Mouse (Mus musculus): ENCODE results near the gene Ric8a. TPM values are rescaled to one million over a fixed set of nuclear protein-coding genes. Genes with fewer than 3 reads are reported as not detected.

The Ric8a gene
- polyA plus RNA-seq, 1 experiment from 2014 or later: 62.5 TPM

GRCm38 (mm10) chr7:140844905-140845665 is 11.7 kb upstream of the Ric8a start, which contains the start of gene Scgb1c1:
Gene Scgb1c1 (plus strand): TSS chr7:140845547.
- H3K4me1 ChIP-seq (ENCODE audit: control insufficient read depth, insufficient read depth, low read length): no peaks in the 10 kb centered on the region
- H3K4me2 ChIP-seq (ENCODE audit: low read depth, low read length): no peak within 1 kb of the TSS
- H3K9ac ChIP-seq (ENCODE audit: low read length): no peak within 1 kb of the TSS
- no peaks in the 10 kb centered on the region for H3K36me3 ChIP-seq (ENCODE audit: control insufficient read depth, insufficient read depth, low read length)
- no peak within 1 kb of the TSS for H3K27ac ChIP-seq (ENCODE audit: low read length)
- no peaks in the 10 kb centered on the region; the same call in none of the 2 replicates for H3K27me3 ChIP-seq (ENCODE audit: control insufficient read depth, insufficient read depth, low read length)
- H3K4me3 ChIP-seq (replicated peaks; ENCODE audit: low read length): no peak within 1 kb of the TSS
- WGBS: 26% methylated on average over 14 of the region's 14 CpGs
- peak; percentile 79 for ATAC-seq (ENCODE audit: insufficient read depth, low FRiP score)
- no peaks in the 10 kb centered on the region for H3K9me3 ChIP-seq (replicated peaks; ENCODE audit: control insufficient read depth, low read length)

DNA sequence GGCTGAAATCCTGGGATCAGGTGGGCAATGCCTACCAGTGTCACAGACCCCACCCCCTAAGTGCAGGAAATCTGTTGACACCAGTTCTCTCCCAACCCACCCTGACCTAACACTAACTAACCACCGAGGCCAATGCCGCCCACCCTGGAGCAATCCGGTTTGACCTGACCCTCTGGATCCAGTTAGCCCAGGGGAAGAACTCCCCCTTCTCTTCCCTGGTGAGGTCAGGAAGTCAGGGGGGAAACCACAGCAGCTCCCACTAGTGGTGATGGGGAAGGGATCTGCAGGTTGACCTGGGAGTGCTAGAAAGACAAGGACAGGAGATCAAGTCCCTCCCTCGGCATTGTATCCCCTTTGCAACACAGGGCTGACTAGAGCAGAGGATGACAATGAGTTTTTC is 11.1 kb upstream of the Ric8a start:
- no peaks in the 10 kb centered on the region for H3K4me1 ChIP-seq (ENCODE audit: control insufficient read depth, insufficient read depth, low read length)
- no peak overlapping the region for H3K4me3 ChIP-seq (replicated peaks; ENCODE audit: low read length)
- no peaks in the 10 kb centered on the region for H3K9me3 ChIP-seq (replicated peaks; ENCODE audit: control insufficient read depth, low read length)
- 66% methylated on average over 4 of the region's 4 CpGs for WGBS
- no peak overlapping the region for H3K4me2 ChIP-seq (ENCODE audit: low read depth, low read length)
- no peaks in the 10 kb centered on the region for H3K36me3 ChIP-seq (ENCODE audit: control insufficient read depth, insufficient read depth, low read length)
- H3K27ac ChIP-seq (ENCODE audit: low read length): no peak overlapping the region
- no peak for ATAC-seq (ENCODE audit: insufficient read depth, low FRiP score)
- no peaks in the 10 kb centered on the region; the same call in none of the 2 replicates for H3K27me3 ChIP-seq (ENCODE audit: control insufficient read depth, insufficient read depth, low read length)
- H3K9ac ChIP-seq (ENCODE audit: low read length): no peak overlapping the region

- Histone ChIP-seq H3K9ac (ENCODE audit: low read length) (no peak overlapping the region), H3K4me3 (replicated peaks; ENCODE audit: low read length) (no peak overlapping the region), H3K27ac (ENCODE audit: low read length) (no peak overlapping the region), H3K9me3 (replicated peaks; ENCODE audit: control insufficient read depth, low read length) (no peaks in the 10 kb centered on the region), H3K4me1 (ENCODE audit: control insufficient read depth, insufficient read depth, low read length) (no peaks in the 10 kb centered on the region), H3K36me3 (ENCODE audit: control insufficient read depth, insufficient read depth, low read length) (peaks cover 4% of the 10 kb centered on the region; the same call in 1 of the 2 replicates), H3K4me2 (ENCODE audit: low read depth, low read length) (no peak overlapping the region), H3K27me3 (ENCODE audit: control insufficient read depth, insufficient read depth, low read length) (no peaks in the 10 kb centered on the region; the same call in 1 of the 2 replicates)
- 80% methylated on average over 10 of the region's 10 CpGs for WGBS
- no peak for ATAC-seq (ENCODE audit: insufficient read depth, low FRiP score)
These were observed 10.1 kb upstream of the Ric8a start for GRCm38 (mm10) chr7:140846676-140847075.

- Histone ChIP-seq H3K36me3 (ENCODE audit: control insufficient read depth, insufficient read depth, low read length) (peaks cover 9% of the 10 kb centered on the region; the same call in 1 of the 2 replicates), H3K4me3 (replicated peaks; ENCODE audit: low read length) (no peak within 1 kb of the TSS), H3K9ac (ENCODE audit: low read length) (peak within 1 kb of the TSS; percentile 0), H3K4me2 (ENCODE audit: low read depth, low read length) (no peak within 1 kb of the TSS), H3K27me3 (ENCODE audit: control insufficient read depth, insufficient read depth, low read length) (no peaks in the 10 kb centered on the region; the same call in 1 of the 2 replicates), H3K4me1 (ENCODE audit: control insufficient read depth, insufficient read depth, low read length) (no peaks in the 10 kb centered on the region), H3K9me3 (replicated peaks; ENCODE audit: control insufficient read depth, low read length) (no peaks in the 10 kb centered on the region), H3K27ac (ENCODE audit: low read length) (no peak within 1 kb of the TSS)
- WGBS: 55% methylated on average over 11 of the region's 11 CpGs
- ATAC-seq (ENCODE audit: insufficient read depth, low FRiP score): no peak
These were observed 8.8 kb upstream of the Ric8a start, which contains the start of gene Odf3 for GRCm38 (mm10) chr7:140847755-140848580. Gene Odf3 (plus strand): TSS chr7:140847805.

DNA sequence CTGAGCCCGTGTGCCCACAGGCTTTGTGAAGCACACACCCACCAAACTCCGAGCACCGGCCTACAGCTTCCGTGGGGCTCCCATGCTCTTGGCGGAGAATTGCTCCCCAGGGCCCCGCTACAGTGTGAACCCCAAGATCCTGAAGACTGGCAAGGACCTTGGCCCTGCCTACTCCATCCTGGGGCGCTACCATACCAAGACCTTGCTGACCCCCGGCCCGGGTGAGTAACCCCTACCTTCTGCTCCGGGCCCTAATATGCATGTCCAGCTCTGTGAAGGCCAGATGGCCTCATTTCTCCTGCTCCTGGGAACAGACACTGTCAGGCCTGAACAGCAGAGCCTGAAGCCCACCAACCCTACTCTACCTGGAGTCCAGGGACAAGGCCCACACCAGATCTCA is 8.2 kb upstream of the Ric8a start:
- Histone ChIP-seq H3K27me3 (ENCODE audit: control insufficient read depth, insufficient read depth, low read length) (no peaks in the 10 kb centered on the region; the same call in 1 of the 2 replicates), H3K9ac (ENCODE audit: low read length) (peak overlapping the region; percentile 0; the same call in 1 of the 2 replicates), H3K27ac (ENCODE audit: low read length) (no peak overlapping the region), H3K4me3 (replicated peaks; ENCODE audit: low read length) (no peak overlapping the region), H3K4me1 (ENCODE audit: control insufficient read depth, insufficient read depth, low read length) (no peaks in the 10 kb centered on the region), H3K36me3 (ENCODE audit: control insufficient read depth, insufficient read depth, low read length) (peaks cover 10% of the 10 kb centered on the region), H3K4me2 (ENCODE audit: low read depth, low read length) (no peak overlapping the region), H3K9me3 (replicated peaks; ENCODE audit: control insufficient read depth, low read length) (no peaks in the 10 kb centered on the region)
- 85% methylated on average over 10 of the region's 10 CpGs for WGBS
- no peak for ATAC-seq (ENCODE audit: insufficient read depth, low FRiP score)

- H3K27me3 ChIP-seq (ENCODE audit: control insufficient read depth, insufficient read depth, low read length): no peaks in the 10 kb centered on the region
- H3K4me2 ChIP-seq (ENCODE audit: low read depth, low read length): no peak overlapping the region
- H3K9me3 ChIP-seq (replicated peaks; ENCODE audit: control insufficient read depth, low read length): no peaks in the 10 kb centered on the region
- WGBS: 90% methylated on average over 4 of the region's 4 CpGs
- H3K4me1 ChIP-seq (ENCODE audit: control insufficient read depth, insufficient read depth, low read length): peaks cover 11% of the 10 kb centered on the region
- no peak for ATAC-seq (ENCODE audit: insufficient read depth, low FRiP score)
- no peak overlapping the region for H3K4me3 ChIP-seq (replicated peaks; ENCODE audit: low read length)
- H3K36me3 ChIP-seq (ENCODE audit: control insufficient read depth, insufficient read depth, low read length): peaks cover 14% of the 10 kb centered on the region
- H3K27ac ChIP-seq (ENCODE audit: low read length): no peak overlapping the region
- no peak overlapping the region for H3K9ac ChIP-seq (ENCODE audit: low read length)
These were observed 4.8 kb upstream of the Ric8a start for GRCm38 (mm10) chr7:140851916-140852315.

DNA sequence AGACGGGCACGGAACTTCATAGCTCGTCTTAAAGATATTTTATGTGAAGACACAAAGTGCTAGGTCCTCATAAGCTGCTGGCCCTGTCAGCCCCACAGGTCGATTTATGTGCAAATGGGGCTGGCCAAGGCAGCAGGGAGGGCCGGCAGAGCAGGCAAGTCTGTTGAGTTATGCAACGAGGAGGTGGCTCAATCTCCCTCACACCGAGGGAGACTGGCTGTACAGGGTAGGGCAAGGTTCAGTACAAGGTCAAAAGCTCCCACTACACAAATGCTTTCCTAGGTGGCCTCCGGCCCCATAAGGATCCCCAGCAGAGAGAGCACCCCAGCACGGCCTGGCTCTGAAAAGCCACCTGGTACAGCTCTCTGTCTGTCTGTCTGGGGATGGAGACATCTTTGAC is 3.4 kb upstream of the Ric8a start:
- no peak overlapping the region for H3K27ac ChIP-seq (ENCODE audit: low read length)
- peaks cover 18% of the 10 kb centered on the region for H3K4me1 ChIP-seq (ENCODE audit: control insufficient read depth, insufficient read depth, low read length)
- no peak overlapping the region for H3K9ac ChIP-seq (ENCODE audit: low read length)
- ATAC-seq (ENCODE audit: insufficient read depth, low FRiP score): no peak
- H3K27me3 ChIP-seq (ENCODE audit: control insufficient read depth, insufficient read depth, low read length): no peaks in the 10 kb centered on the region
- WGBS: 84% methylated on average over 9 of the region's 9 CpGs
- no peak overlapping the region for H3K4me2 ChIP-seq (ENCODE audit: low read depth, low read length)
- H3K4me3 ChIP-seq (replicated peaks; ENCODE audit: low read length): no peak overlapping the region
- peaks cover 14% of the 10 kb centered on the region for H3K36me3 ChIP-seq (ENCODE audit: control insufficient read depth, insufficient read depth, low read length)
- no peaks in the 10 kb centered on the region for H3K9me3 ChIP-seq (replicated peaks; ENCODE audit: control insufficient read depth, low read length)

- Histone ChIP-seq H3K9me3 (replicated peaks; ENCODE audit: control insufficient read depth, low read length) (no peaks in the 10 kb centered on the region), H3K9ac (ENCODE audit: low read length) (no peak overlapping the region), H3K27ac (ENCODE audit: low read length) (no peak overlapping the region), H3K4me2 (ENCODE audit: low read depth, low read length) (no peak overlapping the region), H3K4me3 (replicated peaks; ENCODE audit: low read length) (no peak overlapping the region), H3K4me1 (ENCODE audit: control insufficient read depth, insufficient read depth, low read length) (peaks cover 24% of the 10 kb centered on the region), H3K27me3 (ENCODE audit: control insufficient read depth, insufficient read depth, low read length) (no peaks in the 10 kb centered on the region), H3K36me3 (ENCODE audit: control insufficient read depth, insufficient read depth, low read length) (peaks cover 16% of the 10 kb centered on the region)
- ATAC-seq (ENCODE audit: insufficient read depth, low FRiP score): no peak
- WGBS: 93% methylated on average over 18 of the region's 18 CpGs
These were observed 2.3 kb upstream of the Ric8a start for GRCm38 (mm10) chr7:140854483-140854882.

DNA sequence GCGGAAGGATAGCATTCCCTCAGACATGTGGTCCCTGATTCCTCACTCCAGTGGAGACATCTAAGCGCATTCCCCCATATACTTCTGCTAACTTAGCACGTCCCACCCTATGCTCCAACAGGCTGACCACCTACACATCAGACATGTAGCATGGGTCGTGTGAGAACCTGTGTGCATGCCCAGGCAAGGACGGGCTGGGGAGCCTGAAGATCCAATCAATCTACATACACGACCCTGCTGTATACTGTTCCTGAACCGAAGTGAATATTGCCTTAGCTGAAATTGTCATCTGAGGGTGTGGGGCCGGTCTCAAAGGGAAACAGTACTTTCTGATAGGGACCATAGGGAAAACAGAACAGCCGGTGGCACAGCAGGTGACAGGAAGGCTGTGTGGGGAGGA is 1.6 kb upstream of the Ric8a start:
- Histone ChIP-seq H3K9ac (ENCODE audit: low read length) (peak overlapping the region; percentile 95), H3K4me1 (ENCODE audit: control insufficient read depth, insufficient read depth, low read length) (peaks cover 24% of the 10 kb centered on the region), H3K9me3 (replicated peaks; ENCODE audit: control insufficient read depth, low read length) (no peaks in the 10 kb centered on the region), H3K4me3 (replicated peaks; ENCODE audit: low read length) (peak overlapping the region; percentile 95), H3K4me2 (ENCODE audit: low read depth, low read length) (peak overlapping the region; percentile 98), H3K27ac (ENCODE audit: low read length) (peak overlapping the region; percentile 97; the same call in 1 of the 2 replicates), H3K36me3 (ENCODE audit: control insufficient read depth, insufficient read depth, low read length) (peaks cover 19% of the 10 kb centered on the region), H3K27me3 (ENCODE audit: control insufficient read depth, insufficient read depth, low read length) (no peaks in the 10 kb centered on the region)
- ATAC-seq (ENCODE audit: insufficient read depth, low FRiP score): no peak
- 68% methylated on average over 9 of the region's 9 CpGs for WGBS
